Mouse (Mus musculus) naive thymus-derived CD4-positive, alpha-beta T cell, adult 2 months (primary cell): ENCODE data around the gene Pnkp.
A peak's percentile ranks its signal among the peaks of the same experiment; 100 is the strongest.

Experiments
- DNase-seq: peaks from one replicate; pipeline ENCODE4 v3.0.0-alpha.2; 2011; ENCODE audit warnings: low read depth

Pnkp gene

DNA sequence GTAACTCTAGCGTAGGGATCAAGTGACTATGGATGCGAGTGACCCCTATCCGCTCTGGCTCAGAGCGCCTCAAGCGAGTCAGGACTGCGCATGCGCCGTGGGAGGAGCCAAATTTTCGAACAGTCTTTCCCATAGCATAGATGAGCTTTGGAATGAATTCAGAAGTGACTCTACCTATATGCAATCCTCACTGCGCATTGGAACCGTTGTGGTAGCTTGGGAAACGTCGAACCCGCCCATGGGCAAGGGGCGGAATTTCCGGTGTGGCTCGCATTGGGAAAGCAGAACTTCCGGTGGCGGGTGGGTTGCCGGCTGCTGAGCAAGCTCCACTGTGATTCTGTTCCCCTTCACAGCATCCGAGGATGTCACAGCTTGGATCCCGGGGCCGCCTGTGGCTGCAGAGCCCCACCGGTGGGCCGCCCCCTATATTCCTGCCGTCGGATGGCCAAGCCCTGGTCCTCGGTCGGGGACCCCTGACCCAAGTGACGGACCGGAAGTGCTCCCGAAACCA lies at the start of gene Pnkp:
Pnkp (plus strand) TSS at position 98 of the 511 bp plus-strand sequence.
- DNase-seq, result peak; percentile 92

DNA sequence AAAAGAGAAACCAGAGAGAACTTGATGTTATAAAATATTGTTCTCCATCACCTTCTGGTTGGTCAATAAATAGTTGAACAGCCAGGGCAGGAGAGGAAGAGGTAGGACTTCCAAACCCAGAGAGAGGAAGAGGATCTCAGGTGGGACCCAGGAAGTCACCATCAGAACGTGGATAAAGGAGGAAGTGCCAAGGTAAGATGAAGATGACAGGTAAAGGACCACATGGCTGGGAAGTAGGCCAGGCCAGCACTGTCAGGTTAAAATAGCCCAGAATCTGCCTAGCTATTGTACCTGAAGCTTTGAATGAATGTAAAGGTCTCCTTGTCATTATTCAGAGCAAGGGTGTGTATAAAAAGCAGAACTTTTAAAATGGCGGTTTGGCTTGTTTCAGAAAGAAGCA lies 48.0 kb upstream of the Pnkp start:
- no peak for DNase-seq

DNA sequence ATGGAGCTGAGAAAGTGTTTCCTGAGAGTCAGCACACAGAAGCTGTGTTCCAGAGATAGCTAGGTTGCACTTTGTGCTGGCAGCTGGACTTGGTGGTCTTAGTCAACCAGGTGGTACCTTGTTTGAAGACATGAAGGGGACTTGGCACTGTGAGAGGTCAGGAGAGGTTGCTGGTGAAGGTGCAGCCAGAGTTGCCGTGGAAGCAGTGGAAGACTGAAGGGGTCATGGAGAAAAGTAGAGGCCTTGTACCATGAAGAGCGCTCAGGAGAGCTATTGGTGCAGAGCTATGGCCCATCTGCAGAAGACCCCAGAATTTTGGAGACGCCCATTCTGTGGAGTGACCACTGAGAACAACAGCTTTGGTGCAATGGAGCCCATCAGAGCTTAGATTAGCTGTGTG lies 47.5 kb upstream of the Pnkp start:
- DNase-seq, result no peak

DNA sequence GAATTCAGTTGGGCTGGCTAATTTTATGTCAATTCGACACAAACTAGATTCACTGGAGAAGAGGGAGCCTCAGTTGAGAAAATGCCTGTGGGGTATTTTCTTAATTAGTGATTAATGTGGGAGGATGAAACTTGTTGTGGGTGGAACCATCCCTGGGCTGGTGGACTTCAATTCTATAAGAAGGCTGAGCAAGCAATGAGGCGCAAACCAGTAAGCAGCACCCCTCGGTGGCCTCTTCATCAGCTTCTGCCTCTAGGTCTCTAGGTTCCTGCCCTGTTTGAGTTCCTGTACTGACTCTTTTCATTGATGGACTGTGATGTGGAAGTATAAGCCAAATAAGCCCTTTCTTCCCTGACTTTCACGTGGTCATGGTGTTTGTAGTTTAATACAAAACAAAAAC lies 46.6 kb upstream of the Pnkp start:
- DNase-seq, result no peak

DNA sequence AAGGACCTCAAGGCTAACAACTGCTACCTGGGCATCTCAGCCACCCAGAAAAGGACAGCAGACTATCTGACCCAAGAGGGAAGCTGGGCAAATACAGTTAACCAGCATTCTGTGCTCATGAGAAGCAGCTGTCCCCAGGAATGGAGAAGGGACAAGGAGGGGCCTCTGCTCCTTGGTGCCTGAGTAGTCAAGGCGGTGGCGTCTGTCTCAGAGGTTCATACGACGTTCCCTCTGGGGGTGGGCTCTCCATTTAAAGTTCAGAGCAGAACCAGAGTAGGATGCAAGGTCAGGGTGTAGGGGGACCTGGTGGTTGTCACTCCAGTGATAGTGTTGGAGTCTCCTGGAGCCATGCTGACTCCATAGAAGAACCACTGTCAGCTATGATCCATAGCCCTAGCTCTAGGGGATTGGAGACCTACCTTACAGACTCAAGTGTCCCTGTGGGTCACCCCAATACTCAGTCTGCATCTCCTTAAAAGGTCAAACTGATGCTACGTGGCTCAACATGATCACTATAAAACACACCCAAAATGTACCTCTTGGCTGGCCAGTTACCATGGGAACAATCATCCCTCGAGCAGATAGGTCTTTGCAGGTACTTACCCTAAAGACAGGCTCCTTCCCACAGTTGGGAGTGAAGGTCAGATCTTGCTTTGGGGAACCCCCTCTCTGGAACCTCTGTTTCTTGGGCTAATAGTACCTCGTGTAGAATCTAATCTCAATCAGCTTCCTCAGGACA lies 46.0 kb upstream of the Pnkp start:
- DNase-seq, result no peak

DNA sequence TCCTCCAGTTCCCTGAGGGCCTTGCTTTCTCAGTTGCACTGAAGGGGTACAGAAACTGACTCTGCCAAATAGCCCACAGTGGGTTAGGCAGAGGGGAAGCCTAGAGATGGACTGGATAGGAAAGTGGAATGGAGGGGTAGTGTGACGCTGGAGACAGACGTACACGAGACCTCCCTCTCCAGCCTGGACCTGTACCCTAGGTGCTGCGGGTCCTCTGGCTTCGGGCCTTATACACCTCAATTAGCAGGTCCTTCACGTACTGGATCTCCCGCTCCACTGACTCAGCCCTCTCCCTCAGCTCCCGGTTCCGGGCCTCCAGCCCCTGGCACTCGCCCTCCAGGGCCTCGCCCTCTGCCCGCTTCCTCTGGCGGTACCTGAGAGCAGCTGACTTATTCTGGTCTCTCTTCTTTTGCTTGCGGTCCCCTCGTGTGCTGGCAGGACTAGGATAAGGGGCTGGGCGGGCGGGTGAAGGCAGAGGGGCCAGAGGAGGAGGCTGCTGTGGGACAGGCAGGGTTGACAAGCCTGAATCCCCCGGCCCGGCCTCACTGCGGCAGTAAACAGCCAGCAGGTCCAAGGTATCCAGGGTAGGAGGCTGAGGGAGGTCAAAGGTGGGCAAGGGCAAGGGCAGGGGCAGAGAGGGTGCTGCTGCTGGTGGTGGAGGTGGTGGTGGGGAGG lies 44.2 kb upstream of the Pnkp start:
- no peak for DNase-seq

DNA sequence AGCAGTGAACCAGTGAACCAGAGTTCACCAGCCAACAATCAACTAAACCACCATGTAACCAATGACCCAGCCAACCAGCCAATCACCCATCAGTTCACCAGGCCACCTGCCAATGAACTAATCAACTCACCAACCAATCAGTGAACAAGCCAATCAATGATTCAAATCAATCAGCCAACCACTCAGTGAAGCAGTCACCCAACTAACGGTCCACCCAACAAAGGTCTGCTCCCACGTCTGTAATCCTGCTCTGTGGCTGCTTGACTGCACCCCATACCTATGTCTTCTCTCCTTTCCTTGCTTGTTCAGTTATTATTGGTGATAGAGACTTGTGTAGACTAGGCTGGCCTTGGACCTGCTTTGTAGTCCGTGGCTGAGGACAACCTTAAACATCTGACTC lies 43.0 kb upstream of the Pnkp start:
- no peak for DNase-seq

DNA sequence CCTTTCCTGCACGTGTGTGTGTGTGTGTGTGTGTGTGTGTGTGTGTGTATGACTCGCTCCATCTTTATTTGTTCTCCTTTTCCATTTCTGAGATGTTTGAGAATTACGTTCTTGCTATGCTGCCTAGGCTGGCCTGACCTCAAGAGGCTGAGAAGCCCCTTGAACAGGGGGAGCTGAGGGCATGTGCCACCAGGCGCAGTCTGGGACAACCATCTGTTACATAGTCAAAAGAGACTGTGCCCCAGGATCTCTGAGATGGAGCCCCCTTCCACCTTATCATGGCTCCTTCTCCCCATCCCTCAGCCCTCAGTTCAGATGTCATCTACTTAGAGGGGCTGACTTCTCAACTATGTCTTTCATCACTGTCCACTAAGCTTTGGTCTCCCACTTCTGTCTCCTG lies 42.5 kb upstream of the Pnkp start:
- DNase-seq, result no peak

DNA sequence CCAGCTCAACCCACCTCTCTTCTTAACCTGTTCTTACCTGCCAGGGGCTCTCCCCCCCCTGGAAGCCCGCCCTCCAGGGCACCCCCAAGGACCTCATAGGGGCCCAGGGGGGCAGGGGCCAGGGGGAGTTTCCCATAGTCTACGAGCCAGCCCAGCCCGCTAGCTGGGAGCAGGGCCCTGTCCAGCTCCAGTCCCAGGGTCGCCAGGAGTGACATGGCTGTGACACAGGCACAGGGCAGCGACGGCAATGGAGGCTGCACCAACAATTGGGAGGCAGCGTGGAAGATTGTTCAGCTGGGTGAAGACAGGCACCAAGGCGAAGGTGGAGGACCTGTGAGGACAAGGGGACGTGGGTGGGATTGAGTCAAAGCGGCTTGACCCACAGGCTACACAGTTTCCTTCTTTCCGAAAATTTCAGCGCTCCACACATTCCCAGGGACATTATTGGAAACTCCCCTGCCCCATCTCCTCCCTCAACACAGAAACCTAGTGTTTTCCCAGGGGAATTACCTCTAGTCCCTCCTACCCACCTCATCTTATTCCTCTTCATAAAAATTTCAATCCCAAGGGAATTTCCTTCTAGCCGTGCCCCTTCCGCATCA lies 41.9 kb upstream of the Pnkp start:
- DNase-seq, result no peak

DNA sequence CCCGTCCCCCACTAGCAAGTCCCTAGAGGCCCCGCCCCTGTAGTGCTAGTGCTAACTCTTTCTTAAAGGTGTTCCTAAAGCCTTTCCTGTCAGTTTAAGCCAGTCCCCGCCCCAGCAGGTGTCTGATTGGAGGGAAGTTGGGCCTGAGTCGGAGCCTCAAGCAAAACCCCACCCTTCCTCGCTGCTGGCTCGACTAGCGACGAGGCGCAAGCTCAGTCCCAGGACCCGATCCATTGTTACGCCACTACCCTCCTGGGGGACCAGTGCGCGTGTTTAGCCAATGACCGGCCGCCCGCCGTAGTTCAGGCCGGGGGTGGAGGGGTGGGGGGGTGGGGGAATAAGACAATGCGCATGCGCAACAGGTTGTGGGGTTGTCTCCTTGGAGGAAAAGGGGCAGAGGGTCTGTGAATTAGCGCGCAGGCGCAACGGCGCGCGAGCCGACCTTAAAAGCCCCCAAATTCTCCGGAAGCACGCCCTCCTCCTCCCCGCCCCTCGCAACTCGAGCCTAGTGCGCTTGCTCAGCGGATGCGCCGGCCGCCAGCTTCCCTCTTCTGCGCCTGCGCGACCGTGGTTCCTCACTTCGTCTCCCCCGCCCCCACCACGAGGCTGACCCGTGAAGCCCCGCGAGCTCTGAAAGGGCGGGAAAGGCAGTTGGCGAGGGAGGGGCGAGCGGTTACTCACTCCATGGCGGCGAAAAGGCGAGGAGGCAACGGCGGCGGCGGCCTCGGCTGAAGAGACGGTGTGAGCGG lies 41.0 kb upstream of the Pnkp start, which contains the start of the genes Nup62 and Il4i1:
Nup62 (plus strand) TSS at position 368 of the 749 bp plus-strand sequence.
Il4i1 (plus strand) TSS at position 667 of the 749 bp plus-strand sequence.
- DNase-seq, result peak; percentile 99

DNA sequence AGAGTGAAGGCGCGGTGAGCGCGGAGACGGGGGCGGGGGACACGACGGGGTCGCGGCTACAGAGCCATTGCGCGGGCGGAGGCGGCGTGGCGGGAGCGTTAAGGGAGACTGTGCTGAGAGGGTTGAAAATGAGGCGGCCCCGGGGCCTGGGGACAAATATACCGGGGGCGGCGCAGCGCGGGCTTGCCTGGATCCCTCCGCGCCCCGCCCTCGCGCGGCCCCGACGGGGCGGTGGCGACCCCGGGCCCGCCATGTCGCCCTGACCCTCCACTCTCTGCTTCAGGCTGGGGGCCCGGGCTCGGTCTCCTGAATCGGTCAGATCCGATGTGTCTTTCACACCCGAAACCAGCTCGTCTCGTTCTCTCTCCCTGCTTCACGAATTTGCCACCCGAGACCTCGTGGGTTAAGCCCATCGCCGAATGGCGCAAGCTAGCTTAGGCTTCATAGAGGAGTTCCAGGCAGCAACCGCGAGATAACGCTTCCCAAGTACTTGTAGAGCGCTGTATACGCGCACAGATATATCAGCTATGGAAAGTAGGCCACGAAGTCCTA lies 40.4 kb upstream of the Pnkp start, which contains the start of gene Atf5:
Atf5 (minus strand) TSS at position 189 of the 552 bp plus-strand sequence.
- no peak for DNase-seq

DNA sequence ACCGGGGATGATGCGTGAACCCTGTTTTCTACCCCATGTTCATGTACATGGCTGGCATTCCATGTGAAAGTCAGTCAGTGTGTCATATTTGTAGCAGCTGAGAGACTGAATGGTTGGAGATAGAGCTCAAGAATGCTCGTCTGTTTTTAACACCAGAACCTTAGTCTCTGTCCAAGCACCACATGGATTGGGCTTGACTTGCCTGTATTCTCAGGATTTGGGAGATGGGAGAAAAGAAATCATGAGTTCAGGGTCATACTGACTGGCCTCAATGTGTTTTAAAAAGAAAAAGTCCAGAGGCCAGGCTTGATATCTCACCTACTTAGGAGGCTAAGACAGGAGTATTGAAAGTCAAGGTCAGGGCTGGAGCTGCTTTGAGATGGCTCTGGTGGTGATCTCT lies 39.5 kb upstream of the Pnkp start:
- no peak for DNase-seq

DNA sequence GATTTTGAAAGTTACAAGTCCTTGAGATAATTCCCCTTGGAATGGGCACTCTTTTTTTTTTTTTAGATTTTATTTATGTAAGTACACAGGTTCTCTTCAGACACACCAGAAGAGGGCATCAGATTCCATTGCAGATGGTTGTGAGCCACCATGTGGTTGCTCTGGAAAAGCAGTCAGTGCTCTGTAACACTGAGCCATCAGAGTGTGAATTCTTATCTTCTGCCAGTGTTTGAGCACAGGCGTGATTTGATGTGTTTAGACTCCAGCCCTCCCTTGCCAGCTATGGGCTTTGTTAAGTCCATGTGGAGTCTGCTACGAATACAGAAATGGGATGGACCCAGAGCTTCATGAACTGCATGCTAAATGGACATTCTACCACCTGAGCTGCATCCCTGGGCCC lies 38.8 kb upstream of the Pnkp start:
- no peak for DNase-seq

DNA sequence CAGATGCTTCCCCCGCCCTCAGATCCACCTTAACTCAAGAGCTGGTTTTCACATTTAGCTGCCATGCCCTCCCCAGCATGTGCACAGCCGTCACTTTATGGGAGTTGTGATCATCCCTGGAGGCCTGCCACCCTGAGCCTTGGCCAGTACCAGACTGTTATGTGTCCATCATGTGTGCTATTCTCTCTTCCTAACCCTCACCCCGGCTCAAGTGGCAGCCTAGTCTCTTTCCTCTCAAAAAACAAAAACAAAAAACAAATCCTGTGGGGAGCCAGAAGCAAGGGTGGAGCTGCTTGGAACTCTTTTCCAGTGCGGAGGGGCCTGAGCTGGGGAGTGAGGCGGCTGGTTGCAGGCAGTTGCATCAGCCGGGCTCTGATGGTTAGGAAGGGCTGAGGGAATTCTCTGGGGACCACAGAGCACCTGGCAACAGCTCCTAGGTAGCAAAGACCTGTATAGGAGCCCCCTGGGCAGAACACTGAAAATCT lies 38.1 kb upstream of the Pnkp start:
- DNase-seq, result no peak

DNA sequence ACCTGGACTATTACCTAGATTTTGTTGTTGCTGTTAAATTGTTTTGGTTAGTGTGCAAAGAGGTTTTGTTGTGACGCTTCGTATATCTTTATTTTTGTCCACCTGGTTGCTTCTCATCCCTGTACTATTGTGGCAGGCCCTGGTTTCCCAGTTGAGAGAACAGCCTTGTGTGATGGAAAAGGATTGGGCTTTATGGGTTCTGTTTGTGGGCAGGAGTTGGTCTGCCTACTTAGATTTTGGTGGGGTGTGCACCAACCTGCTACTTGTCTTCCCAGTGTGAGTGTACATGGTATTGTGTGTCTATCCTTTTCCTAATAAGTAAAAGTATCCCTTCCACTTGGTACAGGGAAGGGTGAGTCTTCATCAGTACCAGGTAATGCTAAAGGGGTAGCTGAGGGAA lies 37.5 kb upstream of the Pnkp start:
- no peak for DNase-seq

DNA sequence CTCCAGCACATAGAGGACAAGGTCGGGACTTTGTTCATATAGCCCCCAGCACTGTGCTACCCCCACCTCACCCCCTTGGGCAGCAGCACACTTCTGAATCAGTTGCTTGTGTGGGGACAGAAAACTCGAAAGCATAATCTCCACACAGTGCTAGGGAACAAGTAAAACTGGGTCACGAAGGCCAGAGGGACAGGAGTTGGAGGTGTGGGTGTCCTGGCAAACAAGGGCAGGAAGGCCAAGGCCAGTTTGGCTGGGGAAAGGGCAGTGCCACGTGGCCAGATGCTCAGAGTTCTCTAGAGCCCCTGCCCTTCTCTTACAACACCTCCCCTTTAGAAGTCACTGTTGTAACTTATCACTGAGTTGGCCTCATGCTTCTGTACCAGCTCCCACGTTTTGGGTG lies 37.1 kb upstream of the Pnkp start:
- DNase-seq, result no peak

DNA sequence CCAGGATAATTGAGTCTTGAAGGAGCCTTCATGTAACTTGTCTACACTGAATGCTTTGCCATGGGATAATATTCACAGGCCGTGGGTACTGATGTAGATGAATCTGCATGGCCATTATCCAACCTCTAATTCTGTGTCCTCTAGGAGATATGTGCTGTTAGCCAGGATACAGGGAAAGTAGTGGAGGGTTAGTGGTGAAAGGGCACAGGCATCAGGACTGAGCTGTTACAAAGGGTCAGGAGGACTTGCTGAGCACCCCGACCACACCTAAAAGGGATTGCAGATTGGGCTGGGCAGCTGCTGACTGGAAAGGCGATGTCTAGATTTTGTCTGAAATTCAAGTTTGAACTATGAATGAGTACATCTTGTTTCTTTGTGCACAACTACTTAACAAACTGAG lies 36.4 kb upstream of the Pnkp start:
- DNase-seq, result no peak

DNA sequence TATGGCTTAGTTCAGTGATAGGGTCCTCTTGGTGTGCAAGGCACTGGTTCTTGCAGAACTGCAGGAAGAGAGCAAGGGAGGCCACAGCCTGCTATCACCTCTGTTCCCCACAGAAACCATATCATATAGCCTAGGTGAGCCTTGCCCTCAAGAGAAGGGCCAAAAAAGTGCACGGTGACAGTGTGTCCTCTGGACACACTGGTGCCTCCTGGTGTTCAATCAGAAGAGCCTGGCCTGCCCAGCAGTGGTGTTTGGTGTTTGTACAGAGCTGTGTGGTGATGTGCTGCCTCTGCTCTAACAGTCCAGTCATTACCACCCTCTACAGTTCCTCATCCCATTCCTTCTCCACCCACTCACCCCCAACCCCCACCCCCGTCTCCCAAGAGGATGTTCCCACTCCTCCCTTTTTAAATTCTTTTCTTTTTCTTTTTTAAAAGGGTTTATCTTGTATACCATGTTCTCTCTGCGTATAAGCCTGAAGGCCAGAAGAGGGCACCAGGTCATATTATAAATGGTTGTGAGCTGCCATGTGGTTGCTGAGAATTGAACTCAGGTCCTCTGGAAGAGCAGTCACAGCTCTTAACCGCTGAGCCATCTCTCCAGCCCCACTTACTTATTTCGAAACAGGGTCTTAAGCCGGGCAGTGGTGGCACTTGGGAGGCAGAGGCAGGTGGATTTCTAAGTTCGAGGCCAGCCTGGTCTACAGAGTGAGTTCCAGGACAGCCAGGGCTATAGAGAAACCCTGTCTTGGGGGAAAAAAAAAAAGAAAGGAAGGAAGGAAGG lies 35.1 kb upstream of the Pnkp start:
- DNase-seq, result no peak

DNA sequence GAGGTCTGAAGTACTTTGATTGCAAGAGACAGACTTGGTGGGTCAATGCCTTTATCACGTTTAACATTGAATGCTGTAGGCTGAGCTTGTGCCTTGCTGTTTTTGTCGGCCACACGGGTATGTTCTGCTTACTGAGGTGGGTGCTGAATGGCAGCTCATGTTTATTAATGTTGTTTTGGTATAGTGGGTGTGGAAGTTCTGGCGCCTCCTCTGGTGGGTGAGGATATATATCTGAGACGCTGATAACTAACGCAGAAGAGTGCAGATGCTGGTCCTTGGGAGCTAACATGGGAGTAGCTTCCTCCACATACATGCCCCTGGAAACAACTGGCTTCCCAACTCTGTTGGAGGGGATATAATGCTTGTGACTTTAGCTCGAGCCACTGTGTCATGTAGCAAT lies 33.5 kb upstream of the Pnkp start:
- peak; percentile 48 for DNase-seq

DNA sequence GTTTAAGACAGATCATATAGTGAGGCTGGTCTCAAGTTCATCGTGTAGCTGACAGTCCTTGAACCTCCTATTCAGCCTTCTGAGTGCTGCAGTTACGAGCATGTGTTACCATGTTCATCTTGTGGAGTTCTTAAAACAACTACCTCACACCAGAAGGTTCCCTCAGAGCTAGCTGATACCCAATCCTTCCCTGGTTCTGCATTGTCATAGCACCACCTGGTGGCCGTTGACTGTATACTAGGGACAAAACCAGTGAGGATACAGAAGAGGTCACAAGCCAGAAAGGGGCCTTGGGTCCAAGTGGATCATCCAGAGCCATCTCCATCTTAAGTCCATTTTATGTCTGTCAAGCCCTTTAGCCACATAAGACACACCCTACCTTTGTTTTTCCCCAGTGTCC lies 32.1 kb upstream of the Pnkp start:
- peak; percentile 90 for DNase-seq

DNA sequence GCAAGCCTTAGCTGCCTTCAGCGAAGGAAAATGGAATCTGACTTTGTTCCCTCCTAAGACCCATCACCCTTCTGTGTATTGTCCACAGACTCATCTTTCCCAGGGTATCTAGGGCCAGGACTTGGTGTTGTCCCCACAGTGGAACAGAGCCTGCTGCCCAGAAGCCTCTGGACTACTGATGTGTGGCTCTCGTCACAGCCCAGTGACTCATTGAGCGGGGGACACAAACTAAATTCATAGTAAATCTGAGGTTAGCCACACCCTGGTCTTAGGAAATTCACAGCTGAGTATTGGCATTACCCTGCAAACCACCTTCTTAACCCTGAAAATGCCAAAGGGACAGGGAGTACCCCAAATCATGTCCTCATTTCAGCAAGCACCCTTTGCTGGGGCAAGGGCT lies 30.2 kb upstream of the Pnkp start:
- DNase-seq, result no peak
